Mouse (Mus musculus) cerebellum, adult 2 months (tissue): ENCODE data around the gene Agap1.

Source experiments
- CTCF ChIP-seq: fragments of 200-500 bp; IDR thresholded peaks from 2 replicates; pipeline ENCODE4 v1.5.1; 2011; ENCODE audit warnings: low read depth, mild to moderate bottlenecking, control low read depth, low read length, moderate library complexity, borderline replicate concordance; ENCODE audit not compliant: insufficient read depth
- POLR2A ChIP-seq: fragments of 200-500 bp; IDR thresholded peaks from 2 replicates; pipeline ENCODE4 v1.6.1; 2011; ENCODE audit warnings: low read length, control low read depth, borderline replicate concordance; ENCODE audit not compliant: insufficient read depth

DNA sequence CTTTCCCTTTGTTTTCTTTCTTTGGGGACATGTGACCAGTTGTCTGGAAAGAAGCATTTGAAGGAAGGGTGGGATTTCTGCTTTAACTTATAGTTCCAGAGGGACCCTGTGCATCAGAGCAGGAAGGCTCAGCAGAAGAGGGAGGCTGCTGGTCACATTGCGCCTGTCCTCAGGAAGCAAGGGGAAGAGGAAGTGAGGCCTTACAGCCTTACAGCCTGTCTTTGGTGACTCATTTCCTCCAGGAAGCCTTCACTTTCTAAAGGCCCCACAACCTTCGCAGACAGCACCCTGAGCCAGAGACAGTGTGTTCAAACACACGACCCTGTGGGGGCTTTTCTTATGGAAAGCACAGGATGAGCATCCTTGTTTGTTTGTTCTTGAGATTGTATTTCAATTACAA is 287.8 kb downstream of the Agap1 start:
- TF ChIP-seq CTCF (no peak), POLR2A (no peak)
